11 mouse cellular contexts compared by ENCODE assay signal in the genomic region with DNA sequence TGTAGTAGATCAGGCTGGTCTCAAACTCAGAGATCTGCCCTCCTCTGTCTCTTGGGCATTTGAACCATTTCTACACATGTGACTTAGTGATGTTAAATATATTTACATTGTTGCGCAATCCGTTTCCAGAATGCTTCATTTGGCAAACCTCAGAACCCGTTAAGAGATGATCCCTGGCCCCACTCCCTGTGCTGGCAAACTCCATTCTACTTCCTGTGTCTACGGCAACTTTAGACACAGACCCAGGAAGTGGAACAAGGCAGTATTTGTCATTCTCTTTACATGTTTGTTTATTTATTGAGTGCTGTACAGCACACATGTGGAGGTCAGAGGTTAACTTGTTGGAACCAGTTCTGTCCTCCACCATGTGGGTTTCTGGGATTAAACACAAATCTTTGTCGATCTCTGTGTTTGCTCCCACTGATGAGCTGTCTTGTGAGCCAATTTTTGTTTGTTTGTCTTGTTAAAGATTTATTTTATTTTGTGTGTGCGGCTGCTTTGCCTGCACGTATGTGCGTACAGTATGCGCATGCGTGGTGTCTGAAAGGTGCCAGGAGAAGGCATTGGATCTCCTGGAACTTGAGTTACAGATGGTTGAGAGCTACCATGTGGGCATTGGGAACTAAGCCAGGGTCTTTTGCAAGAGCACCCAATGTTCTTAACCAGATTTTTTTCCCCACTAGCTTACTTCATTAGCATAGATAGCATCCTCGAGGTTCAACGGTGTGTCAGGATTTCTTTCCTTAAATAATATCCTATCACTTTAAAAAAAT. TPM values are rescaled to one million over a fixed set of nuclear protein-coding genes. Genes with fewer than 3 reads are reported as not detected.
A peak's percentile ranks its signal among the peaks of the same experiment; 100 is the strongest.
DNase-seq lines count a peak whose midpoint lies in the region; ATAC-seq and TF ChIP-seq lines count a peak whose summit lies in the region.
"Had no signal": no experiment of that assay in that cellular context is flagged by ENCODE, and none has a peak within 500 bp of the region (broad histone marks: within the 10 kb centered on the region; RNA-seq: fewer than 3 reads in every experiment).

No protein-coding gene starts in this region.

- H3K4me3 ChIP-seq in hindbrain, embryonic 11.5 days (ENCODE audit: low read depth, low read length) = no peak overlapping the region
- H3K4me3 ChIP-seq in hindbrain, embryonic 10.5 days = no peak overlapping the region
- H3K4me3 ChIP-seq in stomach, postnatal 0 days (ENCODE audit: low read depth, low read length) = no peak overlapping the region
- H3K4me3 ChIP-seq: erythroblast, embryonic 14.5 days; heart, adult 2 months had no signal

- no peak overlapping the region for H3K9ac ChIP-seq in hindbrain, embryonic 11.5 days (ENCODE audit: low read depth, low read length)
- H3K9ac ChIP-seq in stomach, postnatal 0 days (ENCODE audit: low read length) = no peak overlapping the region
- H3K9ac ChIP-seq: liver, embryonic 14.5 days had no signal

- 88% methylated on average over 12 of the region's 12 CpGs for WGBS in hindbrain, embryonic 11.5 days
- WGBS in hindbrain, embryonic 10.5 days = 90% methylated on average over 12 of the region's 12 CpGs
- 63% methylated on average over 12 of the region's 12 CpGs for WGBS in stomach, postnatal 0 days

- 0 out of 2 replicates have a peak, but pooled peaks have one; percentile 5 for ATAC-seq in hindbrain, embryonic 11.5 days (ENCODE audit: low FRiP score)
- peak; percentile 34; the same call in 1 of the 2 replicates for ATAC-seq in stomach, postnatal 0 days (ENCODE audit: low FRiP score, low TSS enrichment)

- no peak overlapping the region for H3K27ac ChIP-seq in hindbrain, embryonic 11.5 days (ENCODE audit: low read depth, low read length)
- no peak overlapping the region for H3K27ac ChIP-seq in hindbrain, embryonic 10.5 days
- H3K27ac ChIP-seq in stomach, postnatal 0 days (replicated peaks) = no peak overlapping the region
- H3K27ac ChIP-seq: heart, adult 2 months; liver, embryonic 14.5 days had no signal

- H3K9me3 ChIP-seq in hindbrain, embryonic 11.5 days (ENCODE audit: control insufficient read depth, low read length) = no peaks in the 10 kb centered on the region
- H3K9me3 ChIP-seq in hindbrain, embryonic 10.5 days = no peaks in the 10 kb centered on the region
- H3K9me3 ChIP-seq in stomach, postnatal 0 days (ENCODE audit: control insufficient read depth, low read length) = no peaks in the 10 kb centered on the region

- H3K4me2 ChIP-seq in hindbrain, embryonic 11.5 days (replicated peaks; ENCODE audit: low read depth, low read length) = no peak overlapping the region
- no peak overlapping the region for H3K4me2 ChIP-seq in stomach, postnatal 0 days (replicated peaks; ENCODE audit: low read depth)

- no peak for TF ChIP-seq EP300 in stomach, postnatal 0 days (optimal IDR thresholded peaks at IDR 0.05)

- DNase-seq in hindbrain, embryonic 11.5 days (ENCODE audit: low spot score) = no peak
- no peak for DNase-seq in hindbrain, embryonic 10.5 days (ENCODE audit: low spot score)
- peak; percentile 55 to 67 for DNase-seq in right cerebral cortex, postnatal 10 days (ENCODE audit: low spot score in 2 of 2)
- DNase-seq in right cerebral cortex, postnatal 36 days (ENCODE audit: low spot score in 2 of 2) = no peak
- DNase-seq in lung, adult 18-20 months = peak; percentile 78 to 80
- no peak for DNase-seq in stomach, postnatal 0 days (ENCODE audit: low spot score)
- no peak for DNase-seq in gastrocnemius, postnatal 14 days
- no peak for DNase-seq in spleen, postnatal 14 days (ENCODE audit: low spot score in 2 of 2)

- intact Hi-C loops in gastrocnemius, postnatal 14 days (cut with DNase I; ENCODE audit: low total_unique reads) = loop anchor here (5.0 kb wide), 1 partner anchor 32 kb away; a partner anchor contains a TSS

- no peaks in the 10 kb centered on the region for H3K4me1 ChIP-seq in hindbrain, embryonic 11.5 days (replicated peaks; ENCODE audit: control insufficient read depth, insufficient read depth, low read length)
- peaks cover 7% of the 10 kb centered on the region for H3K4me1 ChIP-seq in hindbrain, embryonic 10.5 days (replicated peaks)
- no peaks in the 10 kb centered on the region for H3K4me1 ChIP-seq in stomach, postnatal 0 days (replicated peaks; ENCODE audit: control insufficient read depth, insufficient read depth)

- H3K27me3 ChIP-seq in hindbrain, embryonic 11.5 days (ENCODE audit: control insufficient read depth, insufficient read depth, low read length) = no peaks in the 10 kb centered on the region
- peaks cover 8% of the 10 kb centered on the region; the same call in 1 of the 2 replicates for H3K27me3 ChIP-seq in hindbrain, embryonic 10.5 days (ENCODE audit: insufficient read depth, poor library complexity, severe bottlenecking)
- H3K27me3 ChIP-seq in stomach, postnatal 0 days (ENCODE audit: control insufficient read depth, insufficient read depth, low read length) = no peaks in the 10 kb centered on the region

- no peak for TF ChIP-seq CTCF in stomach, postnatal 0 days (IDR thresholded peaks at IDR 0.05; ENCODE audit: low read depth)

- no peaks in the 10 kb centered on the region for H3K36me3 ChIP-seq in hindbrain, embryonic 11.5 days (ENCODE audit: control insufficient read depth, insufficient read depth, low read length)
- no peaks in the 10 kb centered on the region for H3K36me3 ChIP-seq in hindbrain, embryonic 10.5 days
- no peaks in the 10 kb centered on the region for H3K36me3 ChIP-seq in stomach, postnatal 0 days (ENCODE audit: control insufficient read depth, insufficient read depth, low read length)

RNA-seq across cellular contexts. Expression of a gene that starts 30.5 kb away (rescaled TPM):
- polyA plus RNA-seq in hindbrain, embryonic 11.5 days (2014; fragmentation: Nextera tagmentation; extraction: Ambion mirVana) = 3.9 and 4.6 TPM in 2 replicates
- 1.5 and 2.4 TPM in 2 replicates for polyA plus RNA-seq in hindbrain, embryonic 10.5 days (2016; fragmentation: Nextera tagmentation; extraction: Ambion mirVana)
- polyA plus RNA-seq in stomach, postnatal 0 days (2015; fragmentation: Nextera tagmentation; extraction: Ambion mirVana) = 0.06 and 0.07 TPM in 2 replicates
- under 1 TPM in 1 of 2 experiments, not detected in 1; 0.07 TPM for total RNA-seq in gastrocnemius, postnatal 14 days (2021)
- polyA plus RNA-seq: erythroblast, embryonic 14.5 days; heart, adult 2 months; liver, embryonic 14.5 days had no signal

RNA-seq across cellular contexts. Expression of a gene that starts 37.6 kb away (rescaled TPM):
- polyA plus RNA-seq in hindbrain, embryonic 11.5 days (2014; fragmentation: Nextera tagmentation; extraction: Ambion mirVana) = 1.1 and 1.2 TPM in 2 replicates
- polyA plus RNA-seq in hindbrain, embryonic 10.5 days (2016; fragmentation: Nextera tagmentation; extraction: Ambion mirVana) = 0.80 and 1.5 TPM in 2 replicates
- 2.2 and 2.3 TPM in 2 replicates for polyA plus RNA-seq in stomach, postnatal 0 days (2015; fragmentation: Nextera tagmentation; extraction: Ambion mirVana)
- under 1 TPM; 0.16 to 0.45 TPM for total RNA-seq in gastrocnemius, postnatal 14 days (2021)
- total RNA-seq: heart, adult 2 months had no signal

Comparison
In these comparisons a context has a peak if more than half of its experiments do, and no peak if none do; other contexts are left out.
1. DNase-seq: peak in right cerebral cortex, postnatal 10 days (2 of 2) and lung, adult 18-20 months (2 of 2); none in hindbrain, embryonic 11.5 days (single experiment), hindbrain, embryonic 10.5 days (single experiment), right cerebral cortex, postnatal 36 days (0 of 2), stomach, postnatal 0 days (single experiment), gastrocnemius, postnatal 14 days (single experiment) and spleen, postnatal 14 days (0 of 2).